Mouse (Mus musculus) spleen, postnatal 10 days (tissue): ENCODE results near the gene Il4ra.

Source experiments
- DNase-seq, 2 experiments: peaks; one replicate each; pipeline ENCODE4 v3.0.0; 2021 to 2022; ENCODE audit warnings: low spot score in 2 of 2

The Il4ra gene

DNA sequence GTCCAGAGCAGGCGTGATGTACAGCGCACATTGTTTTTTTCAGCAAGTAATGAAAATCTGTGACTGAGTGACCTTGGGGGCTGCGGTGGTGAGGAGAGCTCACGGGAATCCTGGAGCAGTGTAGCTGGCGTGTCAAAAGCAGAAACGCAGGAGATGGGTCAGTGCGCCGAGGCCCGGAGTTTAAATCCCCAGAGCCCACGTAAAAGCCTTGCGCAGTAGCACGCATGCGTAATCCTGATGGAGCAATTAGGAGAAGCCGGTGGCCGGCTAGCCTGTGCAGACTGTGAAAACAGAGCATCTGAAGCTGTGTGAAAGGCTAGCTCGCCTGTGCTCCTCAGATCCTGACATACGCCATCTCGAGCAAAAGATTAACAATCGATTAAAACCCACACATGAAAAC is 20.0 kb downstream of the Il4ra start:
- no peak for DNase-seq

- DNase-seq: no peak
These were observed 20.8 kb downstream of the Il4ra start for GRCm38 (mm10) chr7:125572737-125573136.

DNA sequence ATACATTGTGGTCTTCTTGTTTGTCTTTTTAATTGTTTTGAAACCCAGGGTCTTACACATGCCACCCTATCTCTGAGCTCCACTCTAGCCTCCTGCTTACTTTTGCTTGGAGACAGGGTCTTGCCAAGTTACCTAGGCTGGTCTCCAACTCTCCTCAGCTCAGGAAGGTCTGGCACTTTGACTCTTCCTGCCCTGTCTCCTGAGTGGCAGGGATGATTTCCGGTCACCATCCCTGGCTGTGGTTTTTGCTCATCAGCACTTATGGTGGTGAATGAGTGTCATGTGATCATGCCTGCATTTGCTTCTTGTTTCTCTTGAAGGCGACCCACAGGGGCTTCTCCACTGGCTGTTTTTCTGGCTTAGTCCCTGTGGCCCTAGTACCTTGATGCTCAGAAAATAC is 21.9 kb downstream of the Il4ra start:
- no peak for DNase-seq

DNA sequence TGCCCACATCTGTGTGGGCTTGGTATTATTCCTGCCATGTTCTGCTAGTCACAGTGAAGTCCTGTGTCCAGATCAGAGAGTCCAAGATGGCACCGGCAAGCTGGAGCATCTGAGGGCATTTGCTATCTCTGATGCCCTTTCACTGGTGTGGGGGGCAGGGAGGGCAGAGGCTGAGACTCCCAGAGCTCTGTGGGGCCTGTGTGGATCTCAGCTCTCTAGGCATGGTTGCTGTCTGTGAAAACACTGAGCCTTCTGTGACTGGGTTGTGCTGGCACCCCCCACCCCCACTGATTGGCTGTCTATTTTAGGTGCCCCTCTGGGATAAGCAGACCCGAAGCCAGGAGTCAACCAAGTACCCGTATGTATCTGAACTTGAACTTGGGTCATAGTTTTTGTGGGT is 22.9 kb downstream of the Il4ra start:
- no peak for DNase-seq

- DNase-seq: no peak
These were observed 24.0 kb downstream of the Il4ra start for GRCm38 (mm10) chr7:125575738-125576540.

DNA sequence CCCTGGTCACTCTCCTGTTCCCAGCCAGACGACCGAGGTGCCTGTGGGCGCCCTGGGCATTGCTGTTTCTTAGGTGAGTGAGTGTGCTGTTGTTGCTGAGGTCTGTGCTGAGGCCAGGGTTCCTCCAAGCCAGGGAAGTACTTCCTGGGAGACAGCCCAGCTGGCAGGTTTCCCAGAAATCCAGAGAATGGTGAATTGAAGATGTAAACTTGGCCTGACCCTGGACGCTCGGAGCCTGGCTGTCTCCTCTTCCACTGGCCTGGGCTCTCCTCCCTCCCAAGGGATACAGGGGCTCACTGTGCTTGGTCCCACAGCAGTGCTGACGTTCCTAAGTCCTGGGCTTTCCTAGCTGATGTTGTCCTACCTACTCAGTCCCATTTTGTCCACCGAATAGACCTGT is 25.1 kb downstream of the Il4ra start:
- no peak for DNase-seq

DNA sequence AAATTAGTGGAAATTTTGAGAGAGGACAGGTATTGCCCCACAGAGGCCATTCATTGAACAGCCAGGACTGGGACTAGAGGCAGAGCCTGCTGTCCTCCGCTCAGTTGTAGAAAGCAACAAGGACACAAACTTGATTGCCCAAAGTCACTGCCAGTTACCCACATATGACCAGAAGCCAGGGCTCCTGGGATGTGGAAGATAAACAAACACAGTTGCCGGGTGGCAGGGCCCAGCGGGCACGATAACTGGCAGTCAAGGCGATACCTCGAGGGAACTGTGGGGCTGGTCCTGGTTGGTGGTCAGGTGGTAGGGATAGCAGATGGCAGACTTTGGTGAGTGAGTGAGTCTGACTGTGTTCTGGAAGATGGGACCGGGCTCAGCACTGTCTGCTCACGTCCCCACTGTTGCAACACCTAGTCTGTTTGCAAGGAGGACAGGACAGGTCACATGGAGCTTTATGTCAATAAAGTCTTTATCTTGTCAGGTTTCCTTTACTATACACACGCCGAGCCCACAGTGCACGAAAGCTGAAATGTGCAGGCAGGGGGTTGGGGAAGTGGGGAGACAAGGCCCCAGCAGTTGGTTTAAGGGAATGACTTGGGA is 25.7 kb downstream of the Il4ra start:
- peak in 1 of 2 experiments; percentile 54 for DNase-seq

DNA sequence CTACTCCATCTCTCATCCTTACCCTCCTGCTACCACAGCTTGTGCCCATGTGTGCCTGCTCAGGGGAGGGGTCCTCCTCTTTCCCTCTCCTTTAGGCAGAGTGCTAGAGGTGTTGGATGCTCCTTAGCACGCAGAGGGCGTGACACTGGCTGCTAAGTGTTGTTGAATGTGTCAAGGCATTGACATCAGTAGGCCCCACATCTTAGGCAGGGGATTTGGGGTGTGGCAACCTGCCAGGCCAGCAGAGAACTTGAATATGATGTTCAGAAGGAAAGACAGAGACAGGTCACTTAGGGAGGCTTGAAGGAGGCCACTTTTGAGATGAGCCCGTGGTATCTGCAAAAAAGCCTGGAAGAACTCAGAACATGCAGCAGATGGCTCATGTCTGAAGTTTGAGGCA is 26.2 kb downstream of the Il4ra start:
- no peak for DNase-seq

GRCm38 (mm10) chr7:125579545-125580219 is 27.8 kb downstream of the Il4ra start:
- no peak for DNase-seq

GRCm38 (mm10) chr7:125580220-125580549 is 28.3 kb downstream of the Il4ra start:
- DNase-seq: no peak

GRCm38 (mm10) chr7:125580625-125581316 is 28.9 kb downstream of the Il4ra start:
- no peak for DNase-seq

DNA sequence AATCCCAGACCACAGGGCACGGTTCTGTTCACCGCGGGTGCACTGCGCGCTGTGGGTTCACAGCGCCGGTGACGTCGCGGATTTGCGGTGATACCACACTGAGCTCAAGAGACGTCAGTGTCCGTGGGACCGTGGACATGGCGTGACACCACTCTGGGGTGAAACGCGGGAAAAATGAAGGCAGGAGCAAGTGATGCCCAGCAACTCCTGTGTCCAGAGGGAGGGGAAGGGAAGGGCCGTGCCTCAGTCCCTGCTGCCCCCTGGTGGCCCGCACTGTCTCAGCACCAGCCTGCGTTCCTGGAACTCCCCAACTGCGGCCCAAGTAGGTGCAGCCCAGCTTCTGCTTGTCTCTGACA is 29.4 kb downstream of the Il4ra start:
- DNase-seq: peak; percentile 83 to 90

GRCm38 (mm10) chr7:125583325-125584004 is 31.5 kb downstream of the Il4ra start:
- DNase-seq: no peak

- DNase-seq: no peak
These were observed 32.1 kb downstream of the Il4ra start for GRCm38 (mm10) chr7:125584005-125584369.

- DNase-seq: no peak
These were observed 34.4 kb downstream of the Il4ra start for GRCm38 (mm10) chr7:125586355-125586754.

DNA sequence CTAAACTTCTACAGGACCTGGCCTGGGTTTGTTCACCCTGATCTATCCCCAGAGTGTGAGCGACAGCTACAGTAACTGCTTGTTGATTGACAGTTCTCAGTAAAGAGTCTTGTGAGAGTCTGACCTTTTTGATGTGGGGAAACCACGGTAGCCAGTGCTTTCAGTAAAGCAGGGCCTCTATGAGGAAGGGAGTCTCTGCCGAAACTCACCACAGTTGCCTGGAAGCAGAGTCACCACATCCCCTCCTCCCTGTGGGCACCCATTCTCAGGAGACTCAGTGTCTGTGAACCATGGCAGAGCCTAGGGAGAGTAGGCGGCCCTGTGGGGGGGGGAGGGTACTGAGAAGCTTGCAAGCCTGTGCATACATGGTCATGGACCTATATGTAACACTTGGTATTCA is 36.8 kb downstream of the Il4ra start:
- peak in 1 of 2 experiments; percentile 58 for DNase-seq

DNA sequence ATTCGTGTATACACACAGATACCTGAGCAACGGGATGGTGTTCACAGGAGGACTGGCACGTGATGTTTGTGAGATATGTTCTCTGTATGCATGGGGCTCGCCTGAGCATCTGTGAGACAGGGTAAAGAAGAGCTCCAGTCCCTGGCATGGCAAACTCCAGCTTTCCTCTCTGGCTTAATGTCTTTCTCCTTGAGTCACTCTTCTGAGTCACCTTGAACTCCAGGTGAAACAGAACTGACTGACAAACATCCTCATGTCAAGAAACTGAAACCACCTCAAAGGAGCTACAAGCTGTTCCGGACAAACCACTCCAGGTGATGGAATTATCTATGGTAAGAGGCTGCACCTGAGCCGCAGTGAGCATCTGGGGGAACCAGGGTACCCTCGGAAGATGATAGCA is 38.0 kb downstream of the Il4ra start:
- no peak for DNase-seq

- peak in 1 of 2 experiments; percentile 53 for DNase-seq
These were observed 41.9 kb downstream of the Il4ra start for GRCm38 (mm10) chr7:125593831-125594230.

GRCm38 (mm10) chr7:125596406-125596805 is 44.5 kb downstream of the Il4ra start:
- no peak for DNase-seq

GRCm38 (mm10) chr7:125597083-125597482 is 45.2 kb downstream of the Il4ra start:
- DNase-seq: peak in 1 of 2 experiments; percentile 43

DNA sequence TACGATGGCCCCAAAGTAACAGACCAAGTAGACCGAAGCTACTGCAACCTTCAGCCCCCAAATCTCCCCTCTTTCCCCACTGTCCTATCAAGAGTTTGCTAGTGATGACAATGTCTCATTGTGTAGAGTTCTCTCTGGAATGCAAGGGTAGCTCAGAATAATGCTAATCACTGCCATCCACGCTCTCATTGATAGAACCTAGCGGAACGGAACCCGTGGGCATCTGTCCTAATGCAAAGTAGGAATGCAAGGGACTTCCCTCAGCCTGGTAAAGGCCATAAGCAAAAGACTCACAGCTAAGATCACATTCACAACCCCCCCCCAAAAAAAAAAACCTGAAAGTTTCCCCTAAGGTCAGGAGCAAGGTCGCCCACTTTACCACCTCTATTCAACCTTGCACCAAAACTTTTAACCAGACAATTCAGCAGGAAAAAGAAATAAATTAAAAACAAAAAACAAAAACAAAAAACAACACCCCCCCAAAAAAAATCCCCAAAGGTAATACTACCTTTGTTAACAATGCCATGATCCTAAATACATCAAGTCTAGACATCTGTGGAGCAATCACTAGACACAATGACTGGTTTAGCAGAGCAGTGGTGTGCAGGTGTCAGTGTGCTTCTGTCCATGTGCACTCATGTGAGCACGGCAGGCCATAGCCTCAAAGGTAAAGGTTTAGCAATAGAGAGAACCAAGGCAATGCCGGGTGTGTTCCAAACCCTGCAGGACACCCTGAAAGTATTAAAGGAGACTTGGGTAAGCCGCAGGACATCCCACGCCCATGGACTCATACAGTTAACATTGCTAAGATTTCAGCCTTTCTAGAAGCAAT is 45.8 kb downstream of the Il4ra start:
- no peak for DNase-seq
